Mouse (Mus musculus) myocyte (in vitro differentiated cells): ENCODE results near the gene St6galnac6.

Source experiments
- CEBPB ChIP-seq: IDR thresholded peaks from 2 replicates; pipeline ENCODE4 v1.6.1; 2011; ENCODE audit warnings: mild to moderate bottlenecking, moderate library complexity; ENCODE audit not compliant: poor library complexity, insufficient read depth, severe bottlenecking
- MAX ChIP-seq: IDR thresholded peaks from one replicate; pipeline ENCODE4 v1.6.1; 2011; ENCODE audit warnings: low read depth, mild to moderate bottlenecking, control low read depth
- MYOD1 ChIP-seq, 3 experiments: IDR thresholded peaks; one replicate each; pipeline ENCODE4 v1.6.1; 2011; ENCODE audit warnings: control low read depth in 2 of 3, low read depth in 2 of 3, mild to moderate bottlenecking in 2 of 3, moderate library complexity in 1 of 3; ENCODE audit not compliant: insufficient read length in 2 of 3, control insufficient read depth in 1 of 3
- MYOG ChIP-seq, 3 experiments: IDR thresholded peaks; one replicate each; pipeline ENCODE4 v1.6.1; 2011; ENCODE audit warnings: control low read depth in 2 of 3, low read depth in 2 of 3, mild to moderate bottlenecking in 2 of 3; ENCODE audit not compliant: insufficient read length in 2 of 3, control insufficient read depth in 1 of 3, insufficient read depth in 1 of 3
- POLR2A ChIP-seq: IDR thresholded peaks from one replicate; pipeline ENCODE4 v1.6.1; 2011; ENCODE audit warnings: low read depth, mild to moderate bottlenecking, control low read depth, moderate library complexity; ENCODE audit not compliant: insufficient read length
- TCF3 ChIP-seq: IDR thresholded peaks from one replicate; pipeline ENCODE4 v1.6.1; 2011; ENCODE audit warnings: low read depth, control low read depth; ENCODE audit not compliant: insufficient read length
- USF1 ChIP-seq: IDR thresholded peaks from one replicate; pipeline ENCODE4 v1.6.1; 2011; ENCODE audit warnings: low read depth, mild to moderate bottlenecking, control low read depth, moderate library complexity

DNA sequence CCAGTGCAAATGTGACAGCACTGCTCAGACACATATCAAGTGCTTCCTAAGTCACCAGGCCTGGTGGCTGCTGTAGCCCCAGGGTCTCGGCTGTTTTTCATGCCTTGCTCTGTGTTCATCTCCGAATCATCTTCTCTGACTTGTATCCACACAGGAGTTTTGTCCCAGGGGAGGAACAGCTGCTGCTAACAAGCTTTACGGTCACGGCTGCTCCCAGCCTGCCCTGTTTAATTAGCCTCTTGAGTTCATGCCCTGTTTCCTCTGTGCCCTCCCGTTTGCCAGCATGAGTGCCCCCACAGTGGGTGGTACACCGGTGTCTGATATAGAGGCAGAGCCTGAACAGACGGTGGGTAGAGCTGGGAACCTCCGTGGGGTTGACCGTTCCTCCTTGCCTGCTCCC, 18.5 kb downstream of the St6galnac6 start:
- TF ChIP-seq POLR2A (no peak), MYOD1 (IDR thresholded peaks at IDR 0.05; ENCODE audit: control insufficient read depth in 1 of 3, insufficient read length in 2 of 3, low read depth in 2 of 3) (no peak), MYOG (IDR thresholded peaks at IDR 0.05; ENCODE audit: control insufficient read depth in 1 of 3, insufficient read depth in 1 of 3, insufficient read length in 2 of 3, low read depth in 2 of 3) (no peak), CEBPB (no peak), USF1 (no peak), MAX (no peak), TCF3 (no peak)
